27 mouse cellular contexts compared by ENCODE assay signal in genomic region chr1:40033315-40033714, GRCm38 (mm10). TPM values are rescaled to one million over a fixed set of nuclear protein-coding genes. Genes with fewer than 3 reads are reported as not detected.
DNase-seq lines count a peak whose midpoint lies in the region; ATAC-seq lines count a peak whose summit lies in the region.
"Had no signal": no experiment of that assay in that cellular context is flagged by ENCODE, and none has a peak within 500 bp of the region (broad histone marks: within the 10 kb centered on the region; RNA-seq: fewer than 3 reads in every experiment).

No protein-coding gene starts in this region.

- ATAC-seq in intestine, embryonic 14.5 days (replicated peaks; ENCODE audit: low FRiP score, low TSS enrichment, low read depth): no peak
- ATAC-seq in intestine, embryonic 15.5 days: no peak
- ATAC-seq in activated CD4-positive, CD25-positive, alpha-beta regulatory T cell, adult 4 months: peak; percentile 60
- ATAC-seq: forebrain, embryonic 15.5 days; midbrain, embryonic 15.5 days had no signal

- H3K36me3 ChIP-seq in intestine, embryonic 14.5 days (ENCODE audit: control insufficient read depth, insufficient read depth, low read length): 0 out of 2 replicates have a peak, but pooled peaks cover under 1% of the 10 kb centered on the region
- no peaks in the 10 kb centered on the region for H3K36me3 ChIP-seq in intestine, embryonic 15.5 days
- H3K36me3 ChIP-seq: hindbrain, embryonic 15.5 days; midbrain, embryonic 15.5 days had no signal

- H3K4me1 ChIP-seq in intestine, embryonic 14.5 days (replicated peaks; ENCODE audit: control insufficient read depth, insufficient read depth, low read length): no peaks in the 10 kb centered on the region
- H3K4me1 ChIP-seq in intestine, embryonic 15.5 days (replicated peaks): no peaks in the 10 kb centered on the region
- H3K4me1 ChIP-seq: forebrain, embryonic 15.5 days; hindbrain, embryonic 10.5 days; hindbrain, embryonic 15.5 days; midbrain, embryonic 10.5 days; midbrain, embryonic 15.5 days; neural tube, embryonic 12.5 days had no signal

- no peak overlapping the region for H3K4me2 ChIP-seq in intestine, embryonic 14.5 days (ENCODE audit: low read length)
- no peak overlapping the region for H3K4me2 ChIP-seq in intestine, embryonic 15.5 days (replicated peaks)
- H3K4me2 ChIP-seq: forebrain, embryonic 15.5 days; heart, embryonic 13.5 days; hindbrain, embryonic 15.5 days; midbrain, embryonic 15.5 days; neural tube, embryonic 12.5 days had no signal

- peak; percentile 49 for DNase-seq in intestine, embryonic 14.5 days (ENCODE audit: low spot score)
- peak; percentile 72 for DNase-seq in induced T-regulatory cell, adult 2 months (ENCODE audit: low read depth)
- DNase-seq in layer of hippocampus, adult 9-11 months: no peak
- no peak for DNase-seq in spleen, adult 18-20 months
- no peak for DNase-seq in gastrocnemius, adult 8-10 months (ENCODE audit: low spot score in 2 of 2)
- DNase-seq: adrenal gland, postnatal 25 days; B cell, adult 2 months; gastrocnemius, postnatal 10 days; kidney, adult 9 months; kidney, postnatal 14 days; liver; lung, adult 2 months; lung, postnatal 10 days; right cerebral cortex, adult 18-20 months; thymus, postnatal 4 days had no signal

- H3K27ac ChIP-seq in intestine, embryonic 14.5 days (ENCODE audit: low read depth): no peak overlapping the region
- H3K27ac ChIP-seq in intestine, embryonic 15.5 days: no peak overlapping the region
- H3K27ac ChIP-seq: forebrain, embryonic 15.5 days; heart, embryonic 13.5 days; hindbrain, embryonic 10.5 days; hindbrain, embryonic 15.5 days; liver, embryonic 14.5 days; midbrain, embryonic 10.5 days; midbrain, embryonic 15.5 days; neural tube, embryonic 12.5 days had no signal

- H3K9me3 ChIP-seq in intestine, embryonic 14.5 days (ENCODE audit: control insufficient read depth, low read length): no peaks in the 10 kb centered on the region
- H3K9me3 ChIP-seq in intestine, embryonic 15.5 days: no peaks in the 10 kb centered on the region
- H3K9me3 ChIP-seq: forebrain, embryonic 15.5 days; heart, embryonic 13.5 days; hindbrain, embryonic 10.5 days; hindbrain, embryonic 15.5 days; midbrain, embryonic 10.5 days; midbrain, embryonic 15.5 days; neural tube, embryonic 12.5 days had no signal

- WGBS in intestine, embryonic 14.5 days: 53% methylated on average over 4 of the region's 4 CpGs
- WGBS in intestine, embryonic 15.5 days: 57% methylated on average over 4 of the region's 4 CpGs

- H3K4me3 ChIP-seq in intestine, embryonic 14.5 days (ENCODE audit: low read depth, low read length): no peak overlapping the region
- no peak overlapping the region for H3K4me3 ChIP-seq in intestine, embryonic 15.5 days (replicated peaks)
- H3K4me3 ChIP-seq: forebrain, embryonic 15.5 days; heart, embryonic 13.5 days; hindbrain, embryonic 10.5 days; hindbrain, embryonic 15.5 days; midbrain, embryonic 10.5 days; midbrain, embryonic 15.5 days; neural tube, embryonic 12.5 days had no signal

- H3K27me3 ChIP-seq in intestine, embryonic 14.5 days (replicated peaks; ENCODE audit: control insufficient read depth, insufficient read depth, low read length): no peaks in the 10 kb centered on the region
- no peaks in the 10 kb centered on the region for H3K27me3 ChIP-seq in intestine, embryonic 15.5 days (replicated peaks)
- H3K27me3 ChIP-seq: forebrain, embryonic 15.5 days; heart, embryonic 13.5 days; hindbrain, embryonic 15.5 days; midbrain, embryonic 15.5 days; neural tube, embryonic 12.5 days had no signal

- H3K9ac ChIP-seq in intestine, embryonic 14.5 days (ENCODE audit: low read length): no peak overlapping the region
- H3K9ac ChIP-seq in intestine, embryonic 15.5 days: no peak overlapping the region
- H3K9ac ChIP-seq: forebrain, embryonic 15.5 days; heart, embryonic 13.5 days; hindbrain, embryonic 15.5 days; liver, embryonic 14.5 days; midbrain, embryonic 15.5 days; neural tube, embryonic 12.5 days had no signal

RNA-seq across cellular contexts. Expression of gene Il1r2, which starts 40.6 kb away (rescaled TPM):
- polyA plus RNA-seq in intestine, embryonic 14.5 days (2014; fragmentation: Nextera tagmentation; extraction: Ambion mirVana): 1.1 and 1.3 TPM in 2 replicates
- 1.4 and 1.5 TPM in 2 replicates for polyA plus RNA-seq in intestine, embryonic 15.5 days (2015; fragmentation: Nextera tagmentation; extraction: Ambion mirVana)
- polyA plus RNA-seq in activated CD4-positive, CD25-positive, alpha-beta regulatory T cell, adult 4 months (2017; shearing (Covaris generic)): 100 to 1,000 TPM; 150 to 152 TPM
- under 1 TPM in 2 of 4 experiments, not detected in 2; 0.47 to 0.91 TPM for total RNA-seq in gastrocnemius, adult 8-10 months (2022)
- total RNA-seq: adrenal gland, postnatal 25 days; common myeloid progenitor, adult 5-6 weeks had no signal
- polyA plus RNA-seq: testis, adult 2 months had no signal

Comparison
In these comparisons a context has a peak if more than half of its experiments do, and no peak if none do; other contexts are left out.
1. DNase-seq: peak in intestine, embryonic 14.5 days (single experiment) and induced T-regulatory cell, adult 2 months (single experiment); none in layer of hippocampus, adult 9-11 months (single experiment), spleen, adult 18-20 months (0 of 2) and gastrocnemius, adult 8-10 months (0 of 2).
2. RNA of gene Il1r2, which starts 40.6 kb away (polyA plus RNA-seq): 150 to 152 TPM in activated CD4-positive, CD25-positive, alpha-beta regulatory T cell, adult 4 months; 1.4 to 1.5 TPM in intestine, embryonic 15.5 days and 1.1 to 1.3 TPM in intestine, embryonic 14.5 days; every median in the first group is over 10 times any median in the second.